Mouse (Mus musculus) thymus, postnatal 0 days (tissue): ENCODE measurements around the gene AF067063. TPM values are rescaled to one million over a fixed set of nuclear protein-coding genes. Genes with fewer than 3 reads are reported as not detected.

ENCODE experiments used
- polyA plus RNA-seq: library from polyadenylated mRNA; unstranded; fragments of >200 nt; fragmentation: Nextera tagmentation; extraction: Ambion mirVana; gene quantifications from 2 replicates; pipeline ENCODE4 v1.2.1, GENCODE M21; 2015

The AF067063 gene
- polyA plus RNA-seq, 1 experiment from 2014 or later, result not detected

Other genes starting within 250 kb of the AF067063 start
- gene Ccl28, start 206.4 kb downstream of the AF067063 start, polyA plus RNA-seq, result 0.04 and 0.08 TPM in 2 replicates
- gene Hmgcs1, start 139.8 kb downstream of the AF067063 start, polyA plus RNA-seq, result 67.1 and 74.2 TPM in 2 replicates
- 9.9 and 10.6 TPM in 2 replicates for gene Nim1k, start 74.3 kb downstream of the AF067063 start, polyA plus RNA-seq
- gene Zfp131, start 39.3 kb downstream of the AF067063 start, polyA plus RNA-seq, result 40.9 and 51.2 TPM in 2 replicates
- not detected in 2 replicates for gene D13Ertd608e, start 5.8 kb upstream of the AF067063 start, polyA plus RNA-seq
- gene Tcstv1, start 64.6 kb upstream of the AF067063 start, polyA plus RNA-seq, result not detected in 2 replicates
- not detected in 2 replicates for gene Gm21761, start 99.1 kb upstream of the AF067063 start, polyA plus RNA-seq
- not detected in 2 replicates for gene B020031M17Rik, start 120.6 kb upstream of the AF067063 start, polyA plus RNA-seq
- not detected in 2 replicates for gene Gm36079, start 196.8 kb upstream of the AF067063 start, polyA plus RNA-seq
- gene Gm21188, start 222.0 kb upstream of the AF067063 start, polyA plus RNA-seq, result 0.68 and 0.69 TPM in 2 replicates